Mouse (Mus musculus) B cell, adult 67 days (primary cell): Measurements from ENCODE around the gene Plxna4. TPM values are rescaled to one million over a fixed set of nuclear protein-coding genes. Genes with fewer than 3 reads are reported as not detected.

Experiments
- total RNA-seq, 2 experiments: library from RNA; stranded (reverse); gene quantifications; 4 replicates each; pipeline ENCODE4 v1.2.4; 2023

Plxna4 gene
- under 1 TPM in 1 of 2 experiments, not detected in 1; 0.06 TPM for total RNA-seq

GRCm38 (mm10) chr6:32588056-32588671 is at the start of gene Plxna4:
Gene Plxna4 (minus strand): TSS chr6:32588192.

